In genomic region chr3:84637095-84637494, GRCm38 (mm10) we compare ENCODE assay signal across 21 mouse cellular contexts. TPM values are rescaled to one million over a fixed set of nuclear protein-coding genes. Genes with fewer than 3 reads are reported as not detected.
"Had no signal": no experiment of that assay in that cellular context is flagged by ENCODE, and none has a peak within 500 bp of the region (broad histone marks: within the 10 kb centered on the region; RNA-seq: fewer than 3 reads in every experiment).

No protein-coding gene starts in this region.

- H3K36me3 ChIP-seq: kidney, embryonic 15.5 days; limb, embryonic 10.5 days; liver, embryonic 15.5 days; midbrain, embryonic 15.5 days; neural tube, embryonic 13.5 days; stomach, embryonic 15.5 days had no signal

- H3K4me3 ChIP-seq: kidney, embryonic 15.5 days; left cerebral cortex, adult 2 months; limb, embryonic 10.5 days; liver, embryonic 15.5 days; midbrain, embryonic 15.5 days; neural tube, embryonic 13.5 days; stomach, embryonic 15.5 days had no signal

- H3K27ac ChIP-seq: kidney, embryonic 15.5 days; left cerebral cortex, adult 2 months; limb, embryonic 10.5 days; liver, embryonic 15.5 days; midbrain, embryonic 15.5 days; neural tube, embryonic 13.5 days had no signal

- H3K27me3 ChIP-seq: kidney, embryonic 15.5 days; midbrain, embryonic 15.5 days; neural tube, embryonic 13.5 days; stomach, embryonic 15.5 days had no signal

- DNase-seq: kidney, postnatal 14 days; lung, adult 2 months; lung, postnatal 36 days; retina, postnatal 1 day; right cerebral cortex, postnatal 4 days; thymus, postnatal 36 days had no signal

- H3K9me3 ChIP-seq: kidney, embryonic 15.5 days; limb, embryonic 10.5 days; liver, embryonic 15.5 days; midbrain, embryonic 15.5 days; neural tube, embryonic 13.5 days; stomach, embryonic 15.5 days had no signal

- ATAC-seq: midbrain, embryonic 15.5 days had no signal

- H3K4me2 ChIP-seq: kidney, embryonic 15.5 days; liver, embryonic 11.5 days; liver, embryonic 15.5 days; midbrain, embryonic 11.5 days; midbrain, embryonic 15.5 days; neural tube, embryonic 13.5 days; stomach, embryonic 15.5 days had no signal

- H3K4me1 ChIP-seq: midbrain, embryonic 15.5 days had no signal

- H3K9ac ChIP-seq: kidney, embryonic 15.5 days; liver, embryonic 15.5 days; midbrain, embryonic 15.5 days; neural tube, embryonic 13.5 days; stomach, embryonic 15.5 days had no signal

RNA-seq across cellular contexts. Expression of gene Tigd4, which starts 43.7 kb away (rescaled TPM):
- total RNA-seq: layer of hippocampus, adult 8-10 months; left cerebral cortex, adult 2 months; left cerebral cortex, postnatal 14 days; megakaryocyte, adult 5-6 weeks had no signal
- polyA plus RNA-seq: large intestine, adult 2 months; limb, embryonic 10.5 days; liver, embryonic 11.5 days; midbrain, embryonic 11.5 days; midbrain, embryonic 15.5 days; neural tube, embryonic 13.5 days; spleen, adult 2 months; thymus, postnatal 0 days had no signal
